Mouse (Mus musculus): ENCODE data around the gene Pick1.

- TF ChIP-seq POLR2A (IDR thresholded peaks at IDR 0.05; ENCODE audit: low read depth, low read length) (no peak), CTCF (IDR thresholded peaks at IDR 0.05; ENCODE audit: borderline replicate concordance, insufficient read depth, low read length) (no peak)
Measured at GRCm38 (mm10) chr15:79263726-79264125, 34.8 kb downstream of the Pick1 start.

All from embryonic fibroblast, embryonic 13.5 days (primary cell).